Mouse (Mus musculus) megakaryocyte-erythroid progenitor cell, adult 5 weeks (primary cell): ENCODE results near the gene Foxo6. TPM values are rescaled to one million over a fixed set of nuclear protein-coding genes. Genes with fewer than 3 reads are reported as not detected.

ENCODE experiments used
- polyA plus RNA-seq: library from polyadenylated mRNA; stranded (reverse); fragments of >175 nt; gene quantifications from 2 replicates; pipeline ENCODE4 v1.2.3, GENCODE M21; 2012

Gene Foxo6
- 0.59 and 1.1 TPM in 2 replicates for polyA plus RNA-seq

GRCm38 (mm10) chr4:120287290-120288111 is at the start of gene Foxo6:
TSS of gene Foxo6 (minus strand) at chr4:120287349.

Other genes starting within 250 kb of the Foxo6 start
- gene AL607142.1, start 222.4 kb downstream of the Foxo6 start, polyA plus RNA-seq: not detected in 2 replicates
- gene Edn2, start 126.1 kb downstream of the Foxo6 start, polyA plus RNA-seq: 0.17 and 0.24 TPM in 2 replicates
- 35.8 and 38.3 TPM in 2 replicates for gene Scmh1, start 117.9 kb upstream of the Foxo6 start, polyA plus RNA-seq
- gene Slfnl1, start 244.9 kb upstream of the Foxo6 start, polyA plus RNA-seq: 0.03 TPM in 1 of 2 replicates, not detected in the other